Mouse (Mus musculus): Measurements from ENCODE around the gene Cyp2c23.
A peak's percentile ranks its signal among the peaks of the same experiment; 100 is the strongest.

The Cyp2c23 gene

DNA sequence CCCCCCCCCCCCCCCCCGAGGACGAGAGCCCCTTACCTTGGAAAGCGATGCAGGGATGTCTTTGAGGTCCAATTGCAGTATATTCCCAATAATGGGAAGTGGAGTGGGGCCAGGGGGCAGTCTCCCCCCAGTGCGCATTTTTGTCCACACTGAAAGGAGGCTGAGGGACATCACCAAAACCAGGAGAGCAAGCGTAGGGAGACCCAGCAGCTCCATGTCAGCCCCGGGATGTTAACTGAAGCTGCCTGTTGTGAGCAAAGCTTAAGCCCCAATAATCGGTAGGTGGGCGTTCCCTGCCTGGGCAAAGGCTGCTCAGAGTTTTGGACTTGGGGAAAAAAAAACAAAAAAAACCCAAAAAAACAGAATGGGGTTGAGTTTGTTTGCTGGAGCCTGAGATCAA, at the start of gene Cyp2c23:
Gene Cyp2c23, minus strand, starts transcription at position 237 of the 400 bp plus-strand sequence.
- DNase-seq: no peak

DNA sequence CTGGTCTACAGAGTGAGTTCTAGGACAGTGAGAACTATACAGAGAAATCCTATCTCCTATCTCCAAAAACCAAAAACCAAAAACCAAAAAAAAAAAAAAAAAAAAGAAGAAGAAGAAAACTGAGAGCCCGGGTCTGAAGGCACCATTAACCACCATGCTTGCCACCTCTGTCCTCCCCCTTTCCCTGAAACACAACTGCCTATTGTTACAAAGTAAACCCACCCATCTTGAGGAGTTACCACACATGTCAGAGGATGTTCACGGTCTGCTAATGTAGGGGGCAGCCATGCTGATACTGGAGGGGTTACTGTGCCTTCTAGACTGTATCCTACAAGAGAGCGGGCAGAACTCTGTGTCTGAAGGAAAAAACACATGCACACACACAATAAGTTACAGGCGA, 48.0 kb upstream of the Cyp2c23 start:
- no peak for DNase-seq

DNA sequence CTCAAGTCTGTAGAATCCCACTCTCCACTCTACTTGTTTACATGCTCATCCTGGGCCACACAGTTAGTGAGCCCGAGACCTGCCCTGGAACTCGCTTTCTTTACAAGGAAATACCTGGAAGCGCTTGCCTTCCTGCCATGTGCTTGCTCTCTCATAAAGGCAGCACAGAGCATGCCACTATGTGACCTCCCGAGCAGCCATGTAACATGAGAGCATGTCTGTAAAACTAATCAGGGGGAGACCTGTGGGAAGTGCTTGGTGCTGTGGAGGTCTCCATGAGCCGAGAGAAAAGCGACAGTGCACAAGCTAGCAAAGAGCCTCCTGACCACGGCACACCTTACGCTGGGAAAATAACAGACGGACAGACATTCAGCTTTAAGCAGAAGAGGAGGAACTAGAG, 47.4 kb upstream of the Cyp2c23 start:
- DNase-seq: no peak

DNA sequence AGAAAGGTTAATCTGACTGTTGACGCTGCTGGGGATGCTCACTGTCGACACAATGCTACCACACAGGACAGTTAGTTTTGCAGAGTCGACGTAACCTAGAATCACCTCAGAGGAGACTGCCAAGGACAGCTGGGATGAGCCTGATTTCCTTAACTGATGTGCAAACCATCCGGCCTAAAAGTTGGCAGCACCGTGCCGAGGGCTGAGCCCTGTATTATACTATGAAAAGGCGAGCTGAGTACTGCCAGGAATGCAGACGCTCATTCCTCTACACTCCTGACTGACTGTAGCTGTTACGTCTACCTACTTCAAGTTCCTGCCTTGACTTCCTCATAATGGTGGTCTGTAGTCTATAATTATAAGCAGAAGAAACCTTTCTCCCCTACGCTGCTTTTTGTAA, 46.0 kb upstream of the Cyp2c23 start:
- DNase-seq: no peak

DNA sequence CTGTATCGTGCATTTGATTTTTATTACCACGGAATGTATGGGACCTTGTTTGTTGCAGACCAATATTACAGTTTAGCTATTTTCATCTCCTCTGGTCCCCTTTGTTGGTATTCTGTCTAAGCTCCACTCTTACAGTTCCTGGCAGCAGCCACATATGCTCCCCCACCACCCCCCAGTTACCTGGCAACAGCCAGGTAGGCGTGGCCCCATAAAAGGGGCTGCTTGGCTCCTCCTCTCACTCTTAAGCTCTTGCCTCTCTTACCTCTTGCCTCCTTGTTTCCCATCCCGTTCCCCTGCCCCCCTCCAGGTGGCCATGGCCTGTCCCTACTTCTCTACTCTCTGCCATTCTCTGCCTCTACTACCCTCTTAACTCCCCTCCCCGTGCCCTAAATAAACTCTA, 42.2 kb upstream of the Cyp2c23 start:
- peak; percentile 9 for DNase-seq

DNA sequence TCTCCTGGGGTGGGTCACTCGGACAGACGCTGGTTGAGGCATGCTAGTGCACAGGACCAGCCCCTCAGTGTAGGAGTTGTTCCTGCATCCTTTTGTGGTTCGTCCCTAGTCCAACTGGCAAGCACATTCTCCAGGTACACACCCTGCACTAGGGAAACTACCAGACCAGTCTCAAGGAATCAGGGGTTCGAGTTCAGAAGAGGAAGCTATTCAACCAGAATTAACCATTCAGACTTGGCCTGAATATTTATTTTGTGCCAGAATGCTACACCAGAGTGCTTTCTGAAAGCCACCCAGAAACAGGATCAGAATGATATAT, 40.9 kb upstream of the Cyp2c23 start:
- DNase-seq: no peak

DNA sequence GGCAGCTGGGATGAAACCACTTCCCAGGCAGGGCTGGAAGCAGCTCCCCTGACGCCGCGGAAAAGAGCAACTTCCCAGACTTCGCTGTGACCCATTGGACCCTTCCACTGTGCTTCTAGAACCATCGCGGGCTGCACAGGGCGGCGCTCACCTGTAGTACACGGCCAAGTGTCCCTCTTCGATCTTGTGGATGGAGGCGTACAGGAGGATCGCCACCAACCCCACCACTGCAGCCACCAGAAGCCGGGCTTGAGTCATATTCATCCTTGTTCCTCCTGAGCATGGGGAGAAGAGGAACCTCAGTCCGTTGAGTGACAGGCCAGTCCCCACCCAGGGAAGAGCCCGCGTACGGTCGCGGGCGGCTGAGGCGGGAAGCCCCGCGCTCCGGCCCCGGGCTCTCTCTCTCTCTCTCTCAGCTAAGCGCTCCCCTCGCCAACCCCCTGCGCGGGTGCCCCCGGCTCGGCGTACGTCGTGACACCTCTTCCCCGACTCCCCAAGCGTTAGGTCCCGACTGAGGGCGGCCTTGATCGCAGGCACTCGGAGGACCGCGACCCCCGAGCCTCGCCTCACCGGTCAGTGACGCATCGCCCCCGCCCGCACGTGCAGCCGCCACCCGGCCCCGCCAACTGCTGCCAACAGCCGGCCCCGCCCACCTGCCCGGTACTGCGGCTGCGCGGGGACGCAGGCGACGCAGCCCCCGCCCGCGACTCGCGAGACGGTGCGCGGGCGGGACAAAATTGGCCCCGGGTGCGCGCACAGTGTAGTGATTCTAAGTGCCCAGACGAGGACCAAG, 40.3 kb upstream of the Cyp2c23 start, which contains the start of gene Erlin1:
Gene Erlin1, minus strand, starts transcription at position 665 of the 793 bp plus-strand sequence.
- peak; percentile 92 for DNase-seq

DNA sequence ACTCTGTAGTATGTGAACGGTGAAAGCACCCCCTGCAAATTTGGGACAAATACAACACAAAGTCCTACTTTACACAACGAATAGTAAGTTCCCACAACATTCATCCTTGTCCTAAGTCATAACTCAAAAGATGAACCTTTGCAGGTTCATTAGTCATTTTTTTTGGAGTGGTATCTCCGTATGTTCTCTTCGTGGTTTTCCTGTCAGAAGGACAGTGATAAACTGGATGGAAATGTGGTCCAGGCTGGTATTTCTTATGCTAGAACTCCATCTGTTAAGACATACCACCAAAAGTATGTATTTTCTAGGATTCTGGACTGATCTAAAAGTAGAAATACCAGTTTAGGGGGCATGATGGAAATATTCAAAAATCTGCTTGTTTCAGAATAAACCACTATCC, 39.2 kb upstream of the Cyp2c23 start:
- DNase-seq: no peak

DNA sequence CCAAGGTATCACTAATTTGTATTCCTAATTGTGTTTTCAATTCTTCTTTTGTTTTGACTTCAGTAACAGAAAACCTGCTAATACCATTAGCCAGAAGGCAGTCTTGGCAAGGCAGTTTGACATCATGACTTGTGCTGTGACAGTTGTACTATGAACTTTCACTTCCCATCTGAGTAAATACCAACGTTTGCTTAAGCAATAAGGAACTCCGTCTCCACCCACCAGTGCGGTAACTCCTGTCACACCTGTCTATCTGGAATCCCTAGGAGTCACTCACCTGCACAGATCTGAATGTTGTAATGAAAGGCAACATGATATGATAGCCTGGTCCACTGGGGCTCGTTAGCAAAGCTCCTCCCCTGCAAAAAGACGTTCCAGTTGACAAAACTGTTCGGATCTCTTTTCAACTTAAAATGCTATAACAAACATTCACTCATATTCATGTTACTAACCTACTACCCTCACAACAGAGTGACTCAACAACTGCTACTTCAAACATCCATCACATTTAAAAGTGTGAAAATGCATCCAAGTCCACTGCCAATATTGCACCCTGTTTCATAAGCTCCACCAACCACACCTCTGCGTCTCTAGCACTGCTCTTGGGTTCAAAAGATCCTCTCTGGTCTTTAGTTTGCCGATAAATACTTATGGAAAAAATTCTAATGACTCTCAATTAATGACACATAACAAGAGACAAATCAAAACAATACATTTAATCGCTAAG, 38.5 kb upstream of the Cyp2c23 start:
- DNase-seq: no peak

DNA sequence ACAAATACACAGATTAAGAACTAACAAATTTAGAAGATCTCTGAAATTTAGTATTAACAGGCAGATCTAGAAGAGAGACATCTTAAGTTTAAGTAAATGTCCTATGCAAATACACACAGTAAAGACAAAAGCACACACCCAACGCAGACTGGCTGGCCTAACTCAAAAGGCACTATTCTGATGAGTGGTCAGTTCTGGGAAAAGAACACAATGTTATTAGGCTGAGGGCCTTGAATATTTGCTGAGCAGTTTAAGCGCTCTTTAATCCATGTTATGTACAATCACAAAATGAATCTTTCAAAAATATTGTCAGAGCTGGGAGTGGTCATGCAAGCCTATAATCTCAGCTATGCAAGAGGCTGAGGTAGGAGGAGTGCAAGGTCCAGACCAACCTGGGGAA, 35.7 kb upstream of the Cyp2c23 start:
- no peak for DNase-seq

DNA sequence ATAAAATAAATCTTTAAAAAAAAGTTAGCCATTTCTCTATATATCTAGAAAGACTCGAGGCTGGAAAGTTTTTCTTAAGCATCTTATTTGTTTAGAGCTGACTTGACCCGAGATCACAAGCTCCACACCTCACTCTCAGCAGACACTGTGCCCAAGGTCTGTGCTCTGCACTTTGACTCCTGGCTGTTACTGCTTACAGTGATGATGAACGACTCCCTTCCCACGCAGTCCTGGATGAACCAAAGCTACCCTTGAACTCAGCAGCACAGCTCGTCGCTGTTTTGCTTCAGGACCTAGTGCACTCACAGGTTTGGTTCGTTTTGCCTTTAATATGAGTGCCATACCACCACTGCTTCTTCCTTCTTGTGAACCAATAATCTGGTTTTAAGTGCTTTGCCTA, 34.8 kb upstream of the Cyp2c23 start:
- DNase-seq: no peak

DNA sequence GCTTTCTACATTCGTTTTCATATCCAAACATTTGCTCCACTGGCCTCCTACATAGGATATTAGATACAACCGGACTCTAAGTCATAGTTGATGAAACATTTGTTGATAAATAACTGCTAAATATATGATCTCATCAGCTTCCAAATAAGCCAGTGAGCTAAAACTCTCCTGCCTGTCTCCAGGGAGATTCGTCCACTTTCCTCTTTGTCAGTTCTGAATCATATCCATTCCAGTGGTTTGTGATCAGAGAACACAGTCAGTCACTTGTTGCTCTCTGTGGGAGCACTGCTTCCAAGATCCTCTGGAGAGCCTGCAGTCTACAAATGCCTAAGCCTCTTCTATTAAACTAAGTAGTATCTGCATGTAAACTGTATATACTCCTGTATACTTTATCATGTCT, 31.2 kb upstream of the Cyp2c23 start:
- DNase-seq: no peak

DNA sequence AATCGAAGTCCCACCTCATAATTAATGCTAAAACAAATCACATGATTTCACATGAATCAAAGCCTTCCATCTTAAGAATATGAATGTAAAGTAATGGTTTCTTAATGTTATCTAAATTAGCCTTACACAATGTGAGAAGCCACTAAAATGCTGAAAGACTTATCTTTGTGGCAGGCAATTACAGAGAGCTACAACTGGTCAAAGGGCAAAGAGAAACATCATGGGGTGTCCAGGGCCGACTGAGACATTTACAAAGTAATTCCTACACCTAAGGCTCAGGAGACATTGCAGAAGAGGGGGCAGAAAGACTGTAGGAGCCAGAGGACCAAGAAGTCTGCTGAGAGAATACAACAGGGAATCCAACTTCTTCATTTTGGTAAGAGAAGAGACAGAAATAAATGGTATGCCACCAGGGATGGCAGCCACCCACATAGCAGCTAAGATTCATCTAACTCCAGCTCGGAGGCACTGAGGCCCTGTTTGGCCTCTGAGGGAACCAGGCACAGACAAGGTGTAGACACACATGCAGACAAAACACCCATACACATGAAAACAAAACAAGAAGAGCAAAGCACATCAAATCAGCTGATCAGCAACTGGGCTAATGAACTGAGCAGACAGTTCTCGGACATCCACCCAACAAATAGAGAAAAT, 26.3 kb upstream of the Cyp2c23 start:
- DNase-seq: no peak

DNA sequence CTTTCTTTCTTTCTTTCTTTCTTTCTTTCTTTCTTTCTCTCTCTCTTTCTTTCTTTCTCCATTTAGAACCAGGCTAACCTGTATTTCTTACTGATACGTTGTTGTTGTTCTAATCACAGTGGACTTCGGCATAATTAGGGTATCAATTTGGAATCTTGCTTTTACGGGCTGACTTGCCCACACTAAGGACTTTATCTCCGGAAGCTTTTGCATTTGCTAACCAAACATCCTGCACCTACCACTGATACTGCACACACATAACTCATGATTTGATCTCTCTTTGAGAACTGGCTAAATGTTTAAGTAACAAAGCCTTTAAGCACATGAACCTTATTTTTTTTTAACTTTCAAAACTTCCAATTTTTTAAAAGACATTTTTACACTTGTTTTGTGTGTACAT, 21.4 kb upstream of the Cyp2c23 start:
- no peak for DNase-seq

DNA sequence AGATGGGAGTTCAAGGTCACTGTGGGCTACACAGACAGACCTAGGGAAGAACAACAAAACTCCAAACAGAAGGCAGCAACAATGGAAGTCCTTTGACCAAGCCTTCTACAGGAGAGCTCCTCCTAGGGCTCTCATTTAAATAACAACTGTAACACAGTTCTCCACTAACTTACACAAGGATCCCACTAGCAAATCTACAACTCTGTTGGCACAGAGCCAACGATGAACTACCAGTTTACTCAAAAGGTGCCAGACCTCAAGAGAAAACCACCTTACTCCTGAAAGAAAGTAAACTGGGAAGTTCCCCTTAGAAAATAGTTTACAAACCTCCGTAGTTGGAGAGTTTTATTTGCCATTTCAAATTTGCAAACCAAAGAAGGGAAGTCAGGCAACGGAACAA, 20.3 kb upstream of the Cyp2c23 start:
- DNase-seq: no peak

DNA sequence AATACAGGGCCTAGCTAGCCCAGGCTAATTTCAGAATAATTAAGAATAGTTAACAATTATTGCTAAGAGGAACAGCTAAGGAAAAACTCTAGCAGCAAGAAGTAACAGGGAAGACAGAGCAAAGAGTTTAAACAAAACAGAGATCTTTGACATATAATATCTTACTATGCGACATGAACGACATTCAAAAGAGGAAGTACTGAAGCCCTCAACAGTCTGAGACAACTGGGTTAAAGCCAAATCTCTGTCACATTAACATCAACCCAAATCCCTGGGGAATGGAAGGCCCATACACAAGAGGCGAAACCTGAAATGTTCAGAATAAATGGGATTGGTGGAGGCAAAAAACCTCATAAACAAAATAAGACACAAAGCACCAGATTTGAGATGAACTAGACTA, 16.8 kb upstream of the Cyp2c23 start:
- no peak for DNase-seq

DNA sequence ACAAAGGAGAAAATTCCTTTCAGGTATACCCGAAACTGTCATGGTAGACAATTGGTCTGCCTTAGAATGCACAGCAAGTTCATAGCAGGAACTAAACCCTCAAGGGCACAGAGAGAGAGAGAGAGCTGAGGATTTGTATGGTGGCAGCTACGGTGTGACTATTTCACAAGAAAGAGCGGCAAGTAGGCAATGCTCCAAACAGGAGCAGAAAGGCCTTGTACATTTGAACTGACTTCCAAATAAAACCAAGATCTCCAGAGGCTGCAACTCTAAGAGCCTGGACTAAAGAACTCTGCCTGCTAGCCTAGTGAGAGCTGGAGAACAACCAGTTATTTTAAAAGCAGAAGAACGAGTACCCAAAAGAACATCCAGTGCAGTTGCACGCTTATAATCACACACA, 13.1 kb upstream of the Cyp2c23 start:
- DNase-seq: no peak

DNA sequence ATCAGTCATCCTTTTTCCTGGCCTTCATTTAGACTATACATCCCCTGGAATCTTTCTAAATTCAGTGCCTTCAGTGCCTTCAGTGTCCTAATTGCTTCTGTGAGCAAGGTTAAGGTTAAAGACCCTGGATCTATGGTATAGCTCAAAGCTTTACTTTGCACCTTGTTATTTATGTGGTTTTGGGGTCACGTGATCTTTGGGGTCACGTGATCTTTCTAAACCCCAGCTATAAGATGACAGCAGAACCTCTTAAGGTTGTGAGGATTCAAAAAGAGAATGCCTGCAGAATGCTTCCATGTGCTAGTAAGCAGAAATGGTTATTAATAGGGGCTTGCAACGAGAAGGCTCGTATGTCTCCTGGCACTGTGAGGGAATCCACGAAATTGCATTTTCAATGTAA, 4.4 kb upstream of the Cyp2c23 start:
- no peak for DNase-seq

DNA sequence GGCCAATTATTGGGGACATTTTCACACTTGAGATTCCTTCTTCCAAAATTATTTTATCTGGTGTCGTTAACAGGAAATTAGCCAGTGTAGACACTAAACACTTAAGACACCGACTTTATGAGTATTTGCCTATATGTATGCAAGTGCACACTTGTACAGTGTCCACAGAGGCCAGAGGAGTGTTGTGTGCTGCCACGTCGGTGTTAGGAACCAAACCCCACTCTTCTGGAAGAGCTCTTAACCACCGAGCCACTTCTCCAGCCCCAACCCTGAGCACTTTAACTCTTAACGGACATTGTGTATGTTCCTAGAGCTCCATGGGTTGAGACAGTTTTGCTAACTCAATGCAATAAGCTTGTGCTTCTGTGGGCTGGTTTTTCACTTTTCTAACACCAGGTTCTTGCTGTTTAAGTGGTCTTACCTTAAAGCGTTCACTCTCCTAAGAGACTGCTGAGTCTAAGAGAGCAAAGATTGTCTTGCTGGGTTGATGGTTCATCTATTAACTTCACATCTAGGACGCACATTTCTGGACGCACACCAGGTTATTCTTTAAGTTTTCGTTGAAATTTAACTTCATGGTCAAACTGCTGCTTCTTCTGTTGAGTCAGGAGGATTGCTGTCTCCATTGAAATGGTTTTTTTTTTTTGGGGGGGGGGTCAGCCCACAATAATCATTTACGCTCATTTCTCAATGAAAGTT, 3.2 kb upstream of the Cyp2c23 start:
- DNase-seq: no peak

DNA sequence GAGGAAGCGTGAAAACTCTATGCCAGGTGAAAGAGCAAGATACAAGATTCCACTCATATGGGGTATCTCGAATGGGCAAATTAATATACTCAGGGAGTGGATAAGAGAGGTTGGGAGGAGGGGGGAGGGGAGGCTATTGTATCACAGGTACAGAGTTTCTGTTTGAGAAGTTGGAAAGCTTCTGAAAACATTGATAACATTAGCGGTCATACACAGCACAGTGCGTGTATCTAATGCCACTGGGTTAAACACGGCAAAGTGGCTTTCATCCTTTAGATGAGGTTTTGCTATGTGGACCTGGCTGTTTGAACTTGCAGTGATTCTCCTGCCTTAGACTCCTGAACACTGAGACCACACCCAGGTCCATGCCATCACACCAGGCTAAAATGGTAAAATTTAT, 1.0 kb upstream of the Cyp2c23 start:
- no peak for DNase-seq

DNA sequence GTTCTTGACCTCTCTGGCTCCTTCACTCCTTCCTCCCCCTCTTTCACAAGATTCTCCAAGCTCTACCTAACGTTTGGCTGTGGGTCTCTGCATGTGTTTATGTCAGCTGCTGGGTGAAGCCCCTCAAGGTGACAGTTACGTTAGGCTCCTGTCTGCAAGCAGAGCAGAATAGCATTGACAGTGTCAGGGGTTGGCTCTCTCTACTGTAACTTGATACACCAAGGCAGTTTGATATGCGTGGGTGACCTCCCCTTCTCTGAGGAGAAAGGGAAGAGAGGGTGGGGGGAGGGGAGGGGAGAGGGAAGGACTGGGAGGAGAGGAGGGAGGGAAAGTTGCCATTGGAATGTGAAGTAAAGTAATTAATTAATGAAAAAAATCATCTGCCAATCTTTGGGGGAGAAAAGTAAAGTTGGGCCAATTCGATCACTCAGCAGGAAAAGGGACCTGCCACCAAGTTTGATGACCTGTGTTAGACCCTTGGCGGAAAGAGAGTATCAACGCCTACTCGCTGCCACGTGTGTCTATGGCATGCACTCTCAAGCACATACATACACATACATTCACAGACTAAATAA, 2.0 kb downstream of the Cyp2c23 start:
- no peak for DNase-seq

DNA sequence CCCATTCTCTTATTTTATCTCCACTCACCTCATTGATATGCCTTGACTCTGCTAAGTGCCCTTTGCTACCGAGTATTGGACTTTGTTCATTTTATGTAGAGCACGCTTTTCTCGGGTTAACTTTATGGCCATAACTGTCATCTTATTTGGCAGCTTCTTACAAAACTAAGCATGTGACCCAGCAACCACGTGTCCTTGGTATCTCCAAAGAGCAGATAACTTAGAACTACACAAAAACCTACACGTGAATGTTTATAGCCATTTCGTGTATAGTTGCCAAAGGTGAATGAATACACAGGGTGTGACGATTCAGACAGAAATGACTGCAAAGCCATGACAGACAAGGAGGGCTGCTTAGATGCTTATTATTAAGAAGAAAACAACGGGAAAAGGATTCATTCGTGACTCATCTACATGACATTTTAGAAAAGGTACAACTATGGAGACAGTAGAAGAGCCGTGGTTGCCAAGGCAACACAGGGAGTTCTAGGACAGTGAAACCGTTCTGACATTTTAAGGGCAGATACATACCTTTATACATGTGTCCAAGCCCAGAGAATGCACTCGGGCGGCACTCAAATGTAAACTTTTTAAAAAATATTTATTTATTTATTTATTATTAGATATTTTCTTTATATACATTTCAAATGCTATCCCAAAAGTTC, 4.0 kb downstream of the Cyp2c23 start:
- DNase-seq: no peak

DNA sequence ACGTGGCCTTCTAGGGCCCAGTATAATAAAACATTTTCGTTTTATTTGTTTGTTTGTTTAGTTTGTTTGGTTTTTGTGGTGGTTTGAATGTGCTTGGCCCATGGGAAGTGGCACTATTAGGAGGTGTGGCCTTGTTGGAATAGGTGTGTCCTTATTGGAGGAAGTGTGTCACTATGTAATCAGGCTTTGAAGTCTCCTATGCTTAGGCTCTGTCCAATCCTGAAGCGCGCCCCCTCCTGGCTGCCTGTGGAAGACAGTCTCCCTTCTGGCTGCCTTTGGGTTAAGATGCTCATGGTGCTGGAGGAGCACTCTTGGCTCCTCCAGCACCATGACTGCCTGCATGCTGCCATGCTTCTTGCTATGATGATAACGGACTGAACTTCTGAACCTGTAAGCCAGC, 5.9 kb downstream of the Cyp2c23 start:
- DNase-seq: no peak
